Mouse (Mus musculus) MEL-GATA-1-ER (cell line): ENCODE measurements around the gene Gsap.
"Not testable (repeated sequence)": the region's sequence is repeated elsewhere in the genome, so short reads cannot be mapped to it uniquely, and the experiment has no call there.

ENCODE experiments used
- DNase-seq: peaks from one replicate; pipeline ENCODE4 v3.0.0-alpha.2; 2012; ENCODE audit warnings: low read depth; ENCODE audit errors: extremely low read depth

The Gsap gene

DNA sequence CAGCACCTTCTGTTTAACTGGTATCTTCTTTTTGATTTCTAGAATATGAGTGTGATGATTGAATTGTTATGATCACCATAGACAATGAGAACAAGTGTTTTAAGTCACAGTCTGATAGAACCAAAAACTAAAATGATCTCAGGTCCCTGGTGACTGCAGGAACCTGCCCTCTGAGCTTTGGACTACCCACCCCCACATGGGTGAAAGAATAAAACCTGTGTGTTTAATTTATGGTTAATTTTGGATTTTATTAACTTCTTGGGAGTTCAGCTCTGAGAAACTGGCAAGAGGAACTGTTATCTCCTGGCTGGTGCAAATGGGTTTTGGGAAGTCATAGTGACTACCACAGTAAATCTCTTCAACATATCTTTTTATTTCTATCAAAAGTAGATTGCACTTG is 6.6 kb upstream of the Gsap start:
- no peak for DNase-seq

DNA sequence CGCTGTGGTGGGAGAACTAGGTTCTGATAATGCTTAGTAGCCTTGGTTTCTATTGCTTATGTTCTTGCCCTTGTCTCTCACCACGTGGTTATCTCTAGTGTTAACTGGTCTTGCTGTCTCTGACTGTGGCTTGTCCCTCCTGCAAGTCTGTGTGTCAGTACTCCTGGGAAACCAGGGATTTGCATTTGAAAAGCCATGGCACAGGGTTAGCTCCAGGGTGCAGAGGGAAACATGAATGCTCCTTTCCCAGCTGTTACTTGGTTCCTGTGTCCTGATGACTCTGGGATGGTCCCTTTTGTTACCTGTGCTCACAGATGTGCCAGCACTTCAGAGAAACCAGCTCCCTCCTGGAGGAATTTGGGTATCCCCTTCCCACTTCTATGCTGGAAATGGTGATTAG is 3.0 kb upstream of the Gsap start:
- DNase-seq: not testable (repeated sequence)

DNA sequence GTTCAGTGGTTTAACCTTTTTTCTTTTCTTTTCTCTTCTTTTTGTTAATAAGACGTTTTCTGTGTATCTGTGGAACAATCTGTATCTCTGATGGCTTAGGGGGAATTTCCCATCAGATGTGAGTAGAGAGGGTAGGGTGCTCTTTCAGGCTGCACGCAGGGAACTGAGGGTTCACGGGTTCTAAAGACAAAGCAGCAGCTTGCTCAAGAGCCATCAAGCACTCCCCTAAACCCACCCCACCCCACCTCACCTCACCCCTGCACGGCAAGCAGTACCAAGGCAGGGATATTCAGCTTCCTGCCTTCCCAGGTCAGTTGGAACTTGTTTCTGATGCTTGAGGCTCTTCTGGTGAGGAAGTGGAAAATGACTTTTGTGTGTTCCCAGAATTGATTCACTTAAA is 766 bp downstream of the Gsap start:
- peak; percentile 36 for DNase-seq

- no peak for DNase-seq
These were observed 2.4 kb downstream of the Gsap start for GRCm38 (mm10) chr5:21188435-21188834.

- DNase-seq: no peak
These were observed 3.0 kb downstream of the Gsap start for GRCm38 (mm10) chr5:21189036-21189435.

GRCm38 (mm10) chr5:21189460-21189859 is 3.4 kb downstream of the Gsap start:
- no peak for DNase-seq

DNA sequence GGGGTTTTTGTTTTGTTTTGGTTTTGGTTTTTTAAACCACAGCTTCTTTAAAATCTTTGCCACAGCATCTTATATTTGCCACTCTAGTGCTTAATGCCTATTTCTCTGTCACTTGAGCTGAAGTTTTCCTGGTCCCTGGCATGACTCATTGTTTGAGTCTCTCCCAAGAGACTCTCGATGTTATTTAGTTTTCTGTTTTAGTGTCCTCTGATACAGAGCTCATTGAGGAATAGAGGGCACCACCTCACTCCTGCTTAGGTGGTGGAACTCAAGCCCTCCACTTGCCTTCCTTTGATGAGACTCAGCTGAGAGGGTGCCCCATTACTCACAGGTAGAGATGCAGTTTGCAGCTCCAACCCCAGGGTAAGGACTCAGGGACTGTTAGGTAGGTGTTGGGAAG is 17.4 kb downstream of the Gsap start:
- DNase-seq: no peak

- DNase-seq: no peak
These were observed 18.1 kb downstream of the Gsap start for GRCm38 (mm10) chr5:21204157-21204556.

- no peak for DNase-seq
These were observed 20.0 kb downstream of the Gsap start for GRCm38 (mm10) chr5:21206014-21206413.

GRCm38 (mm10) chr5:21211406-21211805 is 25.4 kb downstream of the Gsap start:
- DNase-seq: no peak

DNA sequence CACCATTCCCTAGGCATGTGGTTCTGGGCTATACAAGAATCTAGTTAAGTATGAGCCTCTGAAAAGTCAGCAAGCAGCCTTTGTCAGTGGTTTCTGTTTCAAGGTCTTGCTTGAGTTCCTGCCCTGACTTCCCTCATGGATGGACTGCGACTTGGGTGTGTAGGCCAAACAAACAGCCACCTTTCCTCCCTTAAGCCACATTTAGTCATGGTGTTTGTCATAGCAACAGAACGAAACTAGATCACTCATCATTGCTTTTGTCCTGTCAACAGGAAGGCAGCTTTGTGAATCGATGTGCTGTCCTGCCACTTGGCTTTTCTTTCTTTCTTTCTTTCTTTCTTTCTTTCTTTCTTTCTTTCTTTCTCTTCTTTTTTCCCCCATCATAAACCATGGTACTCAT is 26.9 kb downstream of the Gsap start:
- DNase-seq: no peak

DNA sequence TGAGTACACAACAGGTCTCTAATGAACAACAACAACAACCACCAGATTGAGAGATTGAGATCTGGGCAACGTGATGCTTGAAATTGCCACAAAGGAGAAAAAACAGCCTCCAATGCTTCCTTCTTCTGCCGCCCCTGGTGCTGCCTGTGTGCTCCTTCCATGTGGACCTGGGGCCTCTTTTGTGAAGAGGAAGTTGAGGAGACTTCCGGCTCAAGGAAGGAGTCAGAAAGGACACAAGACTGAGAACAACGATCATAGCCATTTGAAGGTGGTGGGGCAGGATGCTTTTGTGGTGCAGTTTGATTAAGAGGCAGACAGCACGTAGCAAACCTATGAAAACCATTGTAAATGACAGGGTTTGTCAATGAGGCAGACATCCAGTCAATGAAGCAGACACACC is 27.7 kb downstream of the Gsap start:
- DNase-seq: no peak

DNA sequence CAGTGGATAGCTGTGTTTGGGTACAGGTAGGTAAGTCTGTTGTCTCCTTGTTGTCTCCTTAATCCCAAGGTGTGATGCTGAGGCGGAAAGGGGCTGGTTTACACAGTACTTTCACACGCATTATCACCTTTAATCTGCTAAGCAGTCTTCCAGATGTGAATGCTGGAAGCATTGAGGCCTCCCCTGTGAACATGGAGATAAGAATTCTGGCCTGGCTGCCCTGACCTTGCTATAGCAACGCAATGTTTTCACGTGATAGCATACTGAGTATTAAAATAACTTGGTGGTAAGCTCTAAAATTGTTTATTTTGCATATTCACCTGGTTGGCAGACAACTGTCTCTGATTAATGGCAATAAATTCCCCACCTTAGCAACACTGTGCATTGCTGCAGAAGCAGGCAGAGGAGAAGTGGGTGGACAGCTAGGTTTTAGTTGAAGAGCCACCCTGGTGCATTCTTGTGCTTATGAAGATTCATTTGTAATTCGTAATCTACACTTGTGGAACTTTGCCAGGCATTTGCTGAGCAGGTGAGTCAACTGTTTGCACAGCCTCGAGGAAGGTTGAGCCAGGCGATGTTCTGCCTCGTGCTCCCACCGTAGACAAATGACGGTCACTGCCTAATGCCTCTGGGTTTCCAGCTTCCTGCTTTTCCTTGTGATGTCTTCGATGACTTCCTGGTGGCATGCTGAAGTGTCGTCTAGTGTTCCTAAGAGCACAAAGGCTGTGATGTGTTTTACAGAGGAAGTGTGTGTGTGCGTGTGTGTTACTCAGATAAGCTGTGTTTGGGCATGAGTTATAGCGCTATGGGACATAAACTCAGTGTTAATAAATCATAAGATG is 31.6 kb downstream of the Gsap start:
- DNase-seq: peak; percentile 68

DNA sequence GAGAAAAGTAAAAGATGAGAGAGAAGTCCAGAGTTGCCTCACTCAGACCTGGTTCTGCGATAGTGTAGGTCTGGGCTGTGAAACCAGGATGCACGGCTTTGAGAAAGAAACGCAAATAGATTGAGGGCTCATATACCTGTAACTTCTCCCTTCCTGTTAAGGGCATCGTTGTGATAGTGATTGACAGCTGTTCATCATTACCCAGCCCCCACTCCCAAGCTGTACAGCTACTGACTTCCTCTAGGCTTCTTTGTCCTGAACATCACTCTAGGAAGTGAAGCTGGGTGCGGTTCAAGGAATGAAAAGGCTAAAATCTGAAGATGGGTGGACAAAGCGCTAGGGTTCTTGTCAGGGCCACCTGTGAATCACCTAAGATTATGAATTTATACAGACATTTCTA is 46.8 kb downstream of the Gsap start:
- no peak for DNase-seq

- DNase-seq: no peak
These were observed 58.5 kb downstream of the Gsap start for GRCm38 (mm10) chr5:21244575-21244974.

DNA sequence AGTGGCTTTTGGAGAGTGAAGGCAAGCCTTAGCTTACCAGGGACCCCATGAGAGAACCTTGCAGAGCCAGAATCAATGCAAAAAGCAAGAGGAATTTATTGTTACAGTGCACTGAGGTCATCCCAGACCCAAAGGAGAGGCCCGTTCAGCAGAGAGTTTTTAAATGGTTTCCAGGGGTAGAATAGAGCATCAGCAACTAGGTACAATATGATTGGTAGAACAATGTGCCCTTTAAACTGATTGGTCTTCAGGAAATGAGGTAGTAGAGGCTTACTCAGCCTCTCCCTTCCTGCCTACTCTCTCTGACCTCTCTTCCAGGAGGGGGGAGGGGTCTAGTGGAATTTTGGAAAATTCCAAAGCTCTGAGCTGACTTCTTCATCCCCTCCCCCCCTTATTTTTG is 59.2 kb downstream of the Gsap start:
- no peak for DNase-seq

- DNase-seq: no peak
These were observed 60.7 kb downstream of the Gsap start for GRCm38 (mm10) chr5:21246794-21247193.

DNA sequence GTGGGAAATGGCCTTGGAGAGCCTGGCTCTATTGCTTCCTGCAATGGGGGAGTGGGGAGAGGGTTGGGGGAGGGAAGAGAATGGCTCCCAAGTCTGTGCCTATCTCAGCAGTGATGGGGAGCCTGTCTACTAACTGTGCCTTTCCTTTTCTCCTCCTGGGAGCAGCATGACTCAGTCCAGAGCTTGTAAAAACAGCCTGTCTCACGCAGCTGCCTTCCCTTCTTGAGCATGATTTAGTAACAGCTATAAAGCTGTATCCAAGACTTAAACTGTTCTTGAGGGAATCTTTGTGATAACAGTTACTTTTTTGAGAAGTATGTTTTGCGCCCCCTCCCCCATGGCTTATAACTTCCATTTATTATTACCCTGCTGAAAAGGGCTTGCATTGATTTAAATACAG is 61.9 kb downstream of the Gsap start:
- no peak for DNase-seq

DNA sequence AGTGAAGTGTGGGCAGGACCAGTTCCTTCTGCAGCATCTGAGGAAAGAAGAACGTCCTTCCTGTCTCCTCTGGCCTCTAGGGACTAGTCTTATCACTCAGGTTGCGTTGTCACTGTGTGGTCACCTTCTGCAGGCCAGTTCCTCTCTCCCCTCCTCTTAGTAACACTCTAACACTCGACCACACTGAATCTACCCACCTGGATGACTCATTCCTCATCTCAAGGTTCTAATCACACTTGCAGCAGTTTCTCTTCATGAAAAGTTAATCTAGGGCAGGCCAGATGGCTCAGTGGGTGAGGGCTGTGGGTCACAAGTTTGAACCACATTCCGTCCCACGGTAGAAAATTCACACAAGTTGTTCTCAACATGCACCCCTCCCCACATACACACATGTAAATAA is 62.8 kb downstream of the Gsap start:
- no peak for DNase-seq

DNA sequence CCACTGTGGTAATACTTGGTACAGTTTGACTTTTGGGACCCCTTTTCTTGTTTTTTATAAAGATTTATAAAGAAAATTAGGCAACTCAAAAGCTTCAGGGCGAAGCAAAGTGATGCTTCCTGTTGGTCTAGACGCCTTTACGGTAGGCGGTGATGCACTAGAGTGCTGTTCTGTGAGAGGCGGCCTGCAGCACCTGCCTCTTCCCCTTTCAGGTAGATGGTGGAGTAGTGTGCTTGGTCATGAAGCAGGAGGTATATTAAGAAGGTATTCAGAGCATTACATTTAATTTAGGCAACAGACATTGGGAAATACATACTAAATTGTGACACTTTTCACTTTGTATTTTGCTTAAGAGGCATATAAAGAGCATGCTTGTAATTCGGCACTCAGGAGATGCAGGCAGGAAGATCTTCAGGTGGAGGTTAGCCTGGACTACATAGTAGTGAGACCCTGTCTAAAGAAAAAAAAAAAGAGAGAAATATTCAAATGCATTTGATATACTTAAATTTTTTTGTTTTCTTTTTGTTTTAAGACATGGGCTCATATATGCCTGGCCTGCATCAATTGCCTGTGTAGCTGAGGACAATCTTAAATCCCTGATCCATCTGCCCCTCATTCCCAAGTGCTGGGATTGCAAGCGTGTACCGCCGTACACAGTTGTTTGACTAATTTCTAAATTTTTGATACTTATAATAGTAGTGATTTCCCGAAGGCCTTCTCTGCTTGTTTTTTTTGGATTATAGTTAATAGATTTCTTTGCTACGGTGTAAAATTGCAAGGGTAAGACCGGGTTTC is 68.9 kb downstream of the Gsap start:
- no peak for DNase-seq

DNA sequence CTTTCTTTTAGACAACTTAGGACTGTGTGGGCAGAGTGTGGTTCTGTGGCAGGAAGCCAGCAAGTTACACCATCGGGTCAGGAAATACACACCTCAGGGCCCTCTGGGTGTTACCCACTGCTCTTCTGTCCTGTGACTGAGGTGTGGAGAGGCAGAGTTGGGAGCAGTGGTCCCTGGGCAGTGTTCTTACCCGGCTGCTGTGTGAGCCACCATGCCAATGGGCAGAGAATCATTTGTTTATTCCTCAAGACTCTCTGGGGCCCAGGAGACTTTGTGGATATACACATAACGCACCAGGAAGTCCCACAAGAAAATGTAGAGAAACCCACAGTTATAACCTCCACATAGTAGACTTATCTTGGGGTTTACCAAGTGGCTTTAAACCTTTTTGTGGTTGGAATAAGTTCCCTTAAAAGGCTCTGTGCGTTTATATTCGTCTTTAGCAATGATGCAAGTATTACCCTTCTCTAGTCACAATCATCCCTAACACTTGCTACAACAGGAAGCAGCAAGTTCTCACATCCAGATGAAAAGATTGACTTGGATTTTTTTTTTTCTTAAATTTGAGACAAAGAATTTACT is 69.6 kb downstream of the Gsap start:
- DNase-seq: peak; percentile 90

DNA sequence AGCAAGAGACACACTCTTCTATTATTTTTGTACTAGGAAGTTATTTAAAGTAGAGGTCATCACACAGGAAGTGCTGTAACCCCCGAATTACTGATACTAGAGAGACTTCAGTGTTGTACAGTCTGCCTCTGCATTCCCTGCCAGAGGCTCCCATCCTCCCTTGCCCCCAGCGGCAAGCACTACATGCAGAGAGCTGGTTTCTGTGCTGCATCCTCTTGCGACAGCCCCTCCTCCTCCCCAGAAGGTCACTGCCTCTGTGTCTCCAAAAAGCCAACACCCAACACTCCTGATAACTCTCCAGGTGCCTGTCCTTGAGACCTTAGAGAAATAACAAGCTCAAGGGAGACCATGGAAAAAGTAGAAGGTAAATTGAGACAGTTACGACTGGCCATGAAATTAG is 71.1 kb downstream of the Gsap start:
- no peak for DNase-seq
